Mouse (Mus musculus): ENCODE data around the gene Ntn4. TPM values are rescaled to one million over a fixed set of nuclear protein-coding genes. Genes with fewer than 3 reads are reported as not detected.

The Ntn4 gene
- polyA plus RNA-seq, 1 experiment from 2014 or later, result 1.3 TPM

- ATAC-seq (replicated peaks), result peak; percentile 83
- Histone ChIP-seq H3K4me3 (peak overlapping the region; percentile 3; the same call in 1 of the 2 replicates), H3K4me2 (replicated peaks) (peak overlapping the region; percentile 32), H3K9ac (replicated peaks) (no peak overlapping the region; the same call in 1 of the 2 replicates), H3K27ac (replicated peaks) (peak overlapping the region; percentile 48), H3K27me3 (no peaks in the 10 kb centered on the region), H3K9me3 (no peaks in the 10 kb centered on the region), H3K4me1 (peaks cover 24% of the 10 kb centered on the region), H3K36me3 (no peaks in the 10 kb centered on the region)
- 14% methylated on average over 21 of the region's 21 CpGs for WGBS
These were observed 54.7 kb downstream of the Ntn4 start for GRCm38 (mm10) chr10:93695043-93695791.

GRCm38 (mm10) chr10:93696001-93696400 is 55.5 kb downstream of the Ntn4 start:
- Histone ChIP-seq H3K27me3 (no peaks in the 10 kb centered on the region), H3K4me3 (no peak overlapping the region), H3K36me3 (no peaks in the 10 kb centered on the region), H3K4me2 (replicated peaks) (no peak overlapping the region), H3K27ac (replicated peaks) (peak overlapping the region; percentile 48; the same call in 1 of the 2 replicates), H3K9ac (replicated peaks) (no peak overlapping the region), H3K4me1 (peaks cover 32% of the 10 kb centered on the region), H3K9me3 (no peaks in the 10 kb centered on the region)
- no peak for ATAC-seq (replicated peaks)
- 78% methylated on average over 4 of the region's 4 CpGs for WGBS

GRCm38 (mm10) chr10:93697866-93698483 is 57.5 kb downstream of the Ntn4 start:
- H3K4me1 ChIP-seq, result peaks cover 28% of the 10 kb centered on the region
- no peak overlapping the region for H3K9ac ChIP-seq (replicated peaks)
- no peak for ATAC-seq (replicated peaks)
- H3K4me3 ChIP-seq, result no peak overlapping the region
- H3K27ac ChIP-seq (replicated peaks), result no peak overlapping the region
- H3K9me3 ChIP-seq, result no peaks in the 10 kb centered on the region
- no peaks in the 10 kb centered on the region for H3K36me3 ChIP-seq
- H3K4me2 ChIP-seq (replicated peaks), result no peak overlapping the region
- no peaks in the 10 kb centered on the region for H3K27me3 ChIP-seq
- WGBS, result 76% methylated on average over 10 of the region's 10 CpGs

GRCm38 (mm10) chr10:93699689-93700478 is 59.4 kb downstream of the Ntn4 start:
- WGBS, result 50% methylated on average over 10 of the region's 10 CpGs
- H3K27ac ChIP-seq (replicated peaks), result peak overlapping the region; percentile 49
- no peaks in the 10 kb centered on the region for H3K9me3 ChIP-seq
- no peaks in the 10 kb centered on the region for H3K36me3 ChIP-seq
- H3K4me3 ChIP-seq, result peak overlapping the region; percentile 23; the same call in 1 of the 2 replicates
- no peaks in the 10 kb centered on the region for H3K27me3 ChIP-seq
- peaks cover 25% of the 10 kb centered on the region for H3K4me1 ChIP-seq
- peak; percentile 83 for ATAC-seq (replicated peaks)
- H3K4me2 ChIP-seq (replicated peaks), result peak overlapping the region; percentile 37
- no peak overlapping the region for H3K9ac ChIP-seq (replicated peaks)

GRCm38 (mm10) chr10:93700589-93701363 is 60.3 kb downstream of the Ntn4 start:
- no peaks in the 10 kb centered on the region for H3K27me3 ChIP-seq
- WGBS, result 31% methylated on average over 21 of the region's 21 CpGs
- peak overlapping the region; percentile 37 for H3K4me2 ChIP-seq (replicated peaks)
- peak overlapping the region; percentile 23 for H3K4me3 ChIP-seq
- H3K36me3 ChIP-seq, result no peaks in the 10 kb centered on the region
- H3K9me3 ChIP-seq, result no peaks in the 10 kb centered on the region
- H3K4me1 ChIP-seq, result peaks cover 22% of the 10 kb centered on the region
- H3K27ac ChIP-seq (replicated peaks), result peak overlapping the region; percentile 49
- ATAC-seq (replicated peaks), result peak; percentile 69
- no peak overlapping the region for H3K9ac ChIP-seq (replicated peaks)

GRCm38 (mm10) chr10:93703946-93704345 is 63.5 kb downstream of the Ntn4 start:
- Histone ChIP-seq H3K27ac (replicated peaks) (no peak overlapping the region), H3K4me3 (no peak overlapping the region), H3K27me3 (no peaks in the 10 kb centered on the region), H3K4me2 (replicated peaks) (no peak overlapping the region), H3K4me1 (peaks cover 28% of the 10 kb centered on the region), H3K36me3 (0 out of 2 replicates have a peak, but pooled peaks cover 2% of the 10 kb centered on the region), H3K9me3 (no peaks in the 10 kb centered on the region), H3K9ac (replicated peaks) (no peak overlapping the region)
- 88% methylated on average over 4 of the region's 4 CpGs for WGBS
- no peak for ATAC-seq (replicated peaks)

- no peaks in the 10 kb centered on the region for H3K27me3 ChIP-seq
- no peak overlapping the region for H3K27ac ChIP-seq (replicated peaks)
- H3K9ac ChIP-seq (replicated peaks), result no peak overlapping the region
- 41% methylated on average over 21 of the region's 21 CpGs for WGBS
- no peak for ATAC-seq (replicated peaks)
- H3K9me3 ChIP-seq, result no peaks in the 10 kb centered on the region
- H3K4me1 ChIP-seq, result peaks cover 6% of the 10 kb centered on the region
- H3K4me2 ChIP-seq (replicated peaks), result no peak overlapping the region
- peaks cover 18% of the 10 kb centered on the region for H3K36me3 ChIP-seq
- H3K4me3 ChIP-seq, result no peak overlapping the region
These were observed 66.9 kb downstream of the Ntn4 start for GRCm38 (mm10) chr10:93707149-93708075.

GRCm38 (mm10) chr10:93708076-93708473 is 67.6 kb downstream of the Ntn4 start:
- Histone ChIP-seq H3K9me3 (no peaks in the 10 kb centered on the region), H3K4me3 (no peak overlapping the region), H3K27ac (replicated peaks) (no peak overlapping the region), H3K4me2 (replicated peaks) (no peak overlapping the region), H3K36me3 (peaks cover 18% of the 10 kb centered on the region), H3K9ac (replicated peaks) (no peak overlapping the region), H3K27me3 (no peaks in the 10 kb centered on the region), H3K4me1 (peaks cover 6% of the 10 kb centered on the region)
- no peak for ATAC-seq (replicated peaks)
- 87% methylated on average over 6 of the region's 6 CpGs for WGBS

- H3K4me1 ChIP-seq, result peaks cover 6% of the 10 kb centered on the region
- no peak for ATAC-seq (replicated peaks)
- H3K36me3 ChIP-seq, result peaks cover 18% of the 10 kb centered on the region
- no peaks in the 10 kb centered on the region for H3K9me3 ChIP-seq
- no peak overlapping the region for H3K27ac ChIP-seq (replicated peaks)
- H3K4me2 ChIP-seq (replicated peaks), result no peak overlapping the region
- no peak overlapping the region for H3K9ac ChIP-seq (replicated peaks)
- H3K27me3 ChIP-seq, result no peaks in the 10 kb centered on the region
- 92% methylated on average over 5 of the region's 5 CpGs for WGBS
- H3K4me3 ChIP-seq, result no peak overlapping the region
These were observed 68.0 kb downstream of the Ntn4 start for GRCm38 (mm10) chr10:93708515-93708914.

- H3K36me3 ChIP-seq, result peaks cover 18% of the 10 kb centered on the region
- no peak overlapping the region for H3K27ac ChIP-seq (replicated peaks)
- no peak overlapping the region for H3K9ac ChIP-seq (replicated peaks)
- H3K4me3 ChIP-seq, result no peak overlapping the region
- H3K4me2 ChIP-seq (replicated peaks), result no peak overlapping the region
- no peaks in the 10 kb centered on the region for H3K27me3 ChIP-seq
- no peak for ATAC-seq (replicated peaks)
- 89% methylated on average over 8 of the region's 8 CpGs for WGBS
- peaks cover 6% of the 10 kb centered on the region for H3K4me1 ChIP-seq
- H3K9me3 ChIP-seq, result no peaks in the 10 kb centered on the region
These were observed 69.1 kb downstream of the Ntn4 start for GRCm38 (mm10) chr10:93709536-93709935.
